In genomic region chr3:130000926-130001325, GRCm38 (mm10) we compare ENCODE assay signal across 28 mouse cellular contexts.
"Had no signal": no experiment of that assay in that cellular context is flagged by ENCODE, and none has a peak within 500 bp of the region (broad histone marks: within the 10 kb centered on the region; RNA-seq: fewer than 3 reads in every experiment).

No protein-coding gene starts in this region.

- H3K4me1 ChIP-seq: embryonic facial prominence, embryonic 10.5 days; embryonic facial prominence, embryonic 12.5 days; embryonic facial prominence, embryonic 13.5 days; embryonic facial prominence, embryonic 15.5 days; forebrain, embryonic 10.5 days; forebrain, embryonic 12.5 days; forebrain, embryonic 13.5 days; forebrain, embryonic 15.5 days had no signal

- H3K4me3 ChIP-seq: embryonic facial prominence, embryonic 10.5 days; embryonic facial prominence, embryonic 12.5 days; embryonic facial prominence, embryonic 13.5 days; embryonic facial prominence, embryonic 15.5 days; erythroblast, embryonic 14.5 days; forebrain, embryonic 10.5 days; forebrain, embryonic 12.5 days; forebrain, embryonic 13.5 days; forebrain, embryonic 15.5 days; gastrocnemius, adult 2 months; heart, adult 2 months had no signal

- H3K9ac ChIP-seq: embryonic facial prominence, embryonic 12.5 days; embryonic facial prominence, embryonic 13.5 days; embryonic facial prominence, embryonic 15.5 days; forebrain, embryonic 12.5 days; forebrain, embryonic 13.5 days; forebrain, embryonic 15.5 days; forebrain, postnatal 0 days had no signal

- H3K4me2 ChIP-seq: embryonic facial prominence, embryonic 12.5 days; embryonic facial prominence, embryonic 13.5 days; embryonic facial prominence, embryonic 15.5 days; forebrain, embryonic 12.5 days; forebrain, embryonic 13.5 days; forebrain, embryonic 15.5 days had no signal

- H3K9me3 ChIP-seq: embryonic facial prominence, embryonic 10.5 days; embryonic facial prominence, embryonic 12.5 days; embryonic facial prominence, embryonic 13.5 days; embryonic facial prominence, embryonic 15.5 days; forebrain, embryonic 10.5 days; forebrain, embryonic 12.5 days; forebrain, embryonic 13.5 days; forebrain, embryonic 15.5 days had no signal

- DNase-seq: cerebellum, adult 2 months; cerebellum, adult 8-10 months; cerebellum, adult 9-10 months; cerebellum, adult 9-11 months; cerebellum, postnatal 10 days; cerebellum, postnatal 14 days; cerebellum, postnatal 25 days; cerebellum, postnatal 36 days; embryo, embryonic 11 days; forebrain, postnatal 0 days; gastrocnemius, adult 2 months; gastrocnemius, postnatal 10 days; gastrocnemius, postnatal 14 days; gastrocnemius, postnatal 25 days; gastrocnemius, postnatal 36 days; heart, adult 18-20 months; heart, adult 2 months had no signal

- ATAC-seq: forebrain, embryonic 13.5 days; forebrain, embryonic 14.5 days; forebrain, embryonic 15.5 days; forebrain, embryonic 16.5 days; forebrain, postnatal 0 days had no signal

- H3K27ac ChIP-seq: embryonic facial prominence, embryonic 10.5 days; embryonic facial prominence, embryonic 12.5 days; embryonic facial prominence, embryonic 13.5 days; embryonic facial prominence, embryonic 15.5 days; forebrain, embryonic 10.5 days; forebrain, embryonic 12.5 days; forebrain, embryonic 13.5 days; forebrain, embryonic 15.5 days; gastrocnemius, adult 2 months; heart, adult 2 months had no signal

- H3K27me3 ChIP-seq: embryonic facial prominence, embryonic 12.5 days; embryonic facial prominence, embryonic 13.5 days; embryonic facial prominence, embryonic 15.5 days; forebrain, embryonic 12.5 days; forebrain, embryonic 13.5 days; forebrain, embryonic 15.5 days had no signal
